Mouse (Mus musculus) 3T3-L1 (cell line): Measurements from ENCODE around the gene Spata18.

Source experiments
- DNase-seq: peaks from one replicate; pipeline ENCODE4 v3.0.0-alpha.2; 2015; ENCODE audit warnings: low read depth, low spot score

Spata18 gene

DNA sequence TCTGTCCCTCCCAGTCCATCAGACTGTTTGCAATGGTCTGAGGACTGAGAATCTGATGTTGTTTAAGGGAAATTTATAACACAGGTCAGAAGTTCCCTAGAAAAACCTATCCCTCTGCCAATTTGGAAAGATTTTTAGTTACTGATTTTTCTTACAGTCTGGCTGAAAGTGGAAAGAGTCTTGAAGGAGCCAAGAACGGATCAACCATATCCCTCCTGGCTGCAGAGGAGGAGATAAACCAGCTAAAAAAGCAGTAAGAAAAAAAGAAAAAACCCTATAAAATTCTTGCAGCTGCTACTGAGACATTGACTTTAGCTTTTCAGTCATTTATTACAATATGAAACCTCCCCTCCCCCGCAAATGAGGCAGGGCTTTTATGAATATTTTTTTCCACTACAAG lies 15.5 kb downstream of the Spata18 start:
- no peak for DNase-seq

DNA sequence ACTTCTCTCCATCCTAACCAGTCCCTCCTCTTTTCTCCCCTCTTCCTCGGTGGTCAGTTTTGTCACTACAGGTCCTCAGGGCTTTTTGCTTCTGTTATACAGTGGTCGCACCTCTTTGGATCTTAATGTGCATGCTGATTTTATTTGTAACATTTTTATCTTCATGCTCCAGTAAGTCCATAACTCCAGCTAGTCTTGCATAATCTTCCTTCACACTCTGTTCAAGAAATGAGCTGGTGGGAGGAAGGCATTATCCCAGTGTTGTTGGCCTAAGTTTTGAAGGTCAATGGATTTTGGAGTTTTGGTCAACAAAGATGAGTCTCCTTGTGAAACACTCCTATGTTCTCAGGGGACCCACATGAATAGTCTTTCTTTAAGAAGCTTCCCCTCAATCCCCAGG lies 16.7 kb downstream of the Spata18 start:
- DNase-seq = no peak

DNA sequence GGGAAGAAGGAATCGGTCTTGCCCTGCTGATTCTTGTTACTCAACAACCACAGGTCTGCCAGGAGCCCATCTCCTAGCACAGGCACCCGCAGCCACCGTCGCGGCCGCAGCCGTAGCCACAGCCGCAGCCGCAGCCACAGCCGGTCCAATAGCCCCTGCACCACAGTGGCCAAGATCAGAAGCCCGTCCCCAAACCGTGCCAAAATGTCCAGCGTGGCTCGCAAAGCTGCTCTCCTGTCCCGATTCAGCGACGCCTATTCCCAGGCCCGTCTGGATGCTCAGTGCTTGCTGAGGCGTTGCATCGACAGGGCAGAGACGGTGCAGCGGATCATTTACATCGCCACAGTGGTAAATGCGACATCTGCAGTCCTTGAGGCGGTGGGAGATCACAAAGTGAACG lies 18.2 kb downstream of the Spata18 start:
- no peak for DNase-seq

GRCm38 (mm10) chr5:73675604-73676003 lies 24.4 kb downstream of the Spata18 start:
- DNase-seq = no peak

- DNase-seq = no peak
These were observed 25.4 kb downstream of the Spata18 start for GRCm38 (mm10) chr5:73676626-73677025.

DNA sequence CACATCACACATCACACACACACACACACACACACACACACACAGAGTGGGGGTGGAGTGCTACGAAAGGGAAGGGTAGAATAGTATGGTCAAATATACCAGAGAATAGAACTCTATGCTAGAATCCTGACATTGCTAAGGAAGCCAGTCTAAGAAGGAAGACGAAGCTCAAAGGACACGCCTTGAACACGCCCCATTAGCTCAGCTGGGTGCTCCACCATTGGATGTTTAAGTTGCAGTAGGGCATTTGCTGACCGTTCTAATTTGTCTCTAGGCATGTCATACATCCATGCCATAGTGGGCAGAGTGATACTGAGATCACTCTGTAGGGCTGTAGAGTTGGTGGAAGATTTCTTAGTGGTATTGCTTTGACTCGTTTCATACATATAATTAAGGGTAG lies 32.0 kb downstream of the Spata18 start:
- no peak for DNase-seq

GRCm38 (mm10) chr5:73683706-73684409 lies 32.7 kb downstream of the Spata18 start:
- peak; percentile 64 for DNase-seq

DNA sequence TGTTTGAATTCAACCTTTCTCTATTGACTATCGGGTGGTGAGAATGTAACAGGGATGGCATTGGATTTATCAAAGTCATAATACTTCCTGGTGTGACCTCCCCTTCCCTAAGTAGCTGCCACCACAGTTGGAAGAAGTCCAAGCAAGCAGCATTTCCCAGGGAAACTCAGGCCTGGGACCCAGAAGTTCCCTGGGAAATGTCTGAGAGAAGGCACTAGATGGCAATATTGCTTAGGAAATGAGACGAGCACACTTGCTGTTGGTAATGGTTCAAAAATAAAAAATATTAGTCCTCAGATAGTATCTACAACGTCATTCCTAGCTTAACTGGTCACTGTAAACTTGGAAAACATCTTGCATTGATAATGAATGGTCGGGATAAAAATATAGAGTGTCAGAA lies 35.0 kb downstream of the Spata18 start:
- DNase-seq = peak; percentile 77

DNA sequence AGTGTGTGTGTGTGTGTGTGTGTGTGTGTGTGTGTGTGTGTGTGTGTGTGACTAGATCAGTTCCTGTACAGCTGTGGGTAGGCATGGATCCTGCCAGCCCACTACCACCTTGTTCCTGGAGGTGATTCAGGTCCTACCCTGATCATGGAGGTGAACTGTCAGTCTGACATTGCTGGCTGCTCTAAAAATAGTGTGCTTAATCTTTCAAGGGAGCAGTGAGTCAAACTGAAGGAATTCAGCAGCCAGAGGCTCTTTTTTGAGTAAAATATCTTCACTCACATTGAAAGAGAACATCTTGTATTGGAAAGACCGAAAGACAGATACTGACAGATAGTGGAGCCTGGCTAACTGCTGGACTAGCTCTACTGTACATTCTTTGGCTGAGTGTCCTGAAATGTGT lies 37.4 kb downstream of the Spata18 start:
- DNase-seq = peak; percentile 80

DNA sequence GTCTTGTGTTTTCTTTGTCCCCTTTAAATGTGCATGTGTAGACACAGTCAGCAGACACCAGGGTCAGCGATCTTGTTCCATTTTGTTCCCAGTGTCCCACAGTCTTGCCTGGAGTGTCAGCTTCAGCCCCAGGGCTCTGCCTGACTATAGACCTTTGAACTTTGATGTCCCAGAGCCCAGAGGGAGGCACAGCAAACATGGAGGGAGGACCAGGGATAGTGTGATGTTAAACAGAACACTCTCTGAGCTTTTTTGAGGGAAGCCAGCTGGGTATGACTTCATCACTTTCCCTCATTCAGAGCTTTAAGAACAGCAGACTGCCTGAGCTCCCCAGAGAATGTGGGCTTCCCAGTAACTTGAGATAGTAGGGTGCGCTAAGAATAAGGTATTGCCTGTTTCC lies 39.0 kb downstream of the Spata18 start:
- DNase-seq = no peak

- peak; percentile 50 for DNase-seq
These were observed 40.7 kb downstream of the Spata18 start for GRCm38 (mm10) chr5:73691723-73692520.

GRCm38 (mm10) chr5:73693778-73694177 lies 42.6 kb downstream of the Spata18 start:
- no peak for DNase-seq

DNA sequence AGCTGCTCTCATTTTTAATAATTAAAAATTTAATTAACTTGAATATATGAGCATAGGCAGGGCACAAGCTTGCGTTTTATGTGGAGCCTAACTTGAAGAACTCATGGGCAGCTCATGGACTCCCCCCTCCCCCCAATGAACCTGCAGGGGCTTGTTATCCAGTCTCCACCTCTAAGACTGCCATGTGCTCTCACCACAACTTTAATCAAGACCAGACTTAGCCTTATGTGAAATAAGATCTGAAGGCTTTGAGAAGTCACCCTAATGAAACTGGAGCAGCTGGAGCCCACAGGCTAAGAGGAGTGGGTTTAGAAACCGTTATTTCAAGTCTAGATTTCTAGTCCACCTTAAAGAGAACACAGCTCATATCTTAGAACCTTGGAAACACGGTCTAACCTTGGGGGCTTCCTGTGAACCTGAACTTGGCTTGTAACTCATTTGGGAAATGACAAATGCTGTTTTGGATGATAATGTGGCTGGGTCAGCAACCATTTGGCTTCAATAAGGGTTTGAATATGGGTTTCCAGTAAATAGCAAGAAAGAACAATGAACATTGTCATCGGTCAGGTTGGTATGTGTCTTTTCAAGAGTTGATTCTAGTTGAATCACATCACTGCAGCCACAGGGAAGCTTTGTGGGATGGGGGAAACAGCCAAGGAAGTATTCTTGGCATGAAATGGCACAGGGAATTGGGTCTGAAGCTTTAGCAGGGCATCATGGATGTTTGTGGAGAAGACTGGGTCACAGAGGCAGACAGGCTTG lies 43.3 kb downstream of the Spata18 start:
- no peak for DNase-seq

DNA sequence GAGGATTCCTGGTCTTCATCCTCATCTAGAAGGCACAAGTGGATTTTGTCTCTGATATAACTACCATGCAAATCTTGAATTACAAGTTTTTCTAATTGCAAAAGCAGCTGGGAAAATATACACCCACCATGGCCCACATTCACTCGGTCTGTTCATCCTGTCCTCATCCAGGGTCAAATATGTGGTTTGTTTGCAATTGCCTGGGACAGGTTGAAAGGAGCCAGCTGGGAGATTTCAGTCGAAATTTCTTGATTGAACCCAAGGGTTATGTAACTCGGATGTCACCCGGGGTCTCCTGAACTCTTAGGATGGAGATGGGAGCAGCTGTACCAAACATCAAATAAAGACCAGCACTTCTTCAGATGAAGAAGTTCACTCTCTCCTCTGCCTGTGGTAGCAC lies 46.5 kb downstream of the Spata18 start:
- DNase-seq = no peak

DNA sequence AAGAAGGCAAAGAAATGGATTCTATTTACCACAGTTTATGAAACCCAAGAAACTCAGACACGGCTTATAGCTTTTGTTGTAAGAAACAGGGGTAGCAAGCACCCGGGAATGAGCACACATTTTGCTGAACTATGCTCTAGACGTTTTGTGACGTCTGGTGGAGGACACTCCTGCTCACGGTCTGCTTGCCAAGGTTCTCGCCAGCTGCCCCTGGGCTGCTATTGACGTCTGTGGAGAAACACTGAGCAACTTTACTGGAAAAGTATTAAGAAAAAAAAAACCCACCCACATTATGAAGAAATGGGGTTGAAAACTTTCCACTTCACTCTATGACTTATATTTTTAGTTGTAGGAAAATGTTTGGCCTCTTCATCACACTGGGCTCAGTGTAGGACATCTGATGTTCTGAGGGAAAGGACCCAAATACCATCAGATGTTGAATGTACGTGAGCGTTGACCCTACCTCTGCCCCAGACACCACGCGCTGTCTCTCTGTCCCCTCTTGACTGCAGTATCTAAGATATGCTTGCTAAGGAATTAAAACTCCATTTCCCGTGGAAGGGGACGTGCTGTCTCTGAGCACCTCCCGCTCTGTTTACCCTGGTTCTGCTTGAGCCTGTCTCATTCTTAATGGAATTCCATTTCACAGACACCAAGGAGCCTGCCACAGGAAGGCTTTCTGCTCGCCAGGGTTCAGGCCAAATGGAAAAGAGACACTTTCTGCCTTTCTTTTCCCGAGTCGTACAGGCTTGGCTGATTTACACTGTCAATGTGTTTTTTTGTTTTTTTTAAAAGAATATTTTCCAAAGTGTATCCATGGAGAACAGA lies 50.1 kb downstream of the Spata18 start:
- DNase-seq = no peak

- no peak for DNase-seq
These were observed 50.9 kb downstream of the Spata18 start for GRCm38 (mm10) chr5:73701946-73702710.

DNA sequence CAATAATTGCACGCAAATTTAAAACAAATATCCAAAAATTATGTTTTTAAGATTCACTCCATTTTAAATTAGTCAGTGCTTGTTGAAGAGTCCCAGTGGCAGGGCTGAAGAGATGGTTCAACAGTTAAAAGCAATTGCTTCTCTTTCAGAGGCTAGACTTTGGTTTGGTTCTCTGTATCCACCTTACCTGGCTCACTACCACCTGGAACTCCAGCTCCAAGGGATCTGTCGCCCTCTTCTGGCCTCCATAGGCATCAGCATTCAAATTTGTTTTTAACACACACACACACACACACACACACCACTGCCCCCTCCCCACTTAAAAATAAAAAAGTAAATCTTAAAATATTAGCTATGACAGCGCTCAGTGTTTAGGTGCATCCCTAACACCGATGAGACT lies 51.9 kb downstream of the Spata18 start:
- DNase-seq = no peak

DNA sequence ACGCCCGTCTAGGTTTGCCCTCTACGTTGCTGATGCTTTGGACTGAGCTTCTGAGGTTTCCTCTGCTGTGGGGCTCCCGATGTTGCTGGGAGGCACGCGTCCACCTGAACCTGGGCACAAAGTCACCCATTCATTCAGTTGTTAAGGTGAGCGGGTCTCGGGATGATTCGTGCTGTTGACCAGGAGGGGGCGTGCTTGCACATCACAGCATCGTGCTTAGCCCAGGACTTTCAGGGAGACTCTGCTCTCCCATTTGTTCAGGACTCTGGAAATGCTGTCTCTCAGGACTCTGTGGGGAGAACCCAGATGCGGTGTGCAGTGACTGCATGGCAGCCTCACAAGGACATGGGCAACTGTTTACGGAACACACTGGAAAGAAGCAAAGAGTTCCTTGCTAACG lies 53.1 kb downstream of the Spata18 start:
- DNase-seq = no peak

GRCm38 (mm10) chr5:73704757-73705156 lies 53.6 kb downstream of the Spata18 start:
- DNase-seq = no peak

DNA sequence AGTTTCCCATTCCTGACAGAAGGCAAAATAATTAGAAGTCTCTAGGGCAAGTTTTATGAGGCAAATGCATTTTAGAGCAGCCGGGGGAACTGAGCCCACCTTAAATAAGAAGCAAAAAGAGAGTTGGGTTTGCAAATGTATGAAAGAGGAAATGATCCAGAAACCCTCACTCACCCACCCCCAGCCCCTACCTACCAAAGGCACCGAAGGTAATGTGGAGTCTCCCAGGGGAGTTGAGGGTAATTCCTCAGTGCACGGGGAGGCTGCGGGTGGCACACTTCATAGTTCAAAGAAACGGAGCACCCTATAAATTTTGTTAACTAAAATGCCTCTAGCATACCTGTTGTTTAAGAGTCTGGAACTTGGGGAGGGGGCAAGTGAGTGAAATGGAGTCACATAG lies 54.1 kb downstream of the Spata18 start:
- DNase-seq = no peak

DNA sequence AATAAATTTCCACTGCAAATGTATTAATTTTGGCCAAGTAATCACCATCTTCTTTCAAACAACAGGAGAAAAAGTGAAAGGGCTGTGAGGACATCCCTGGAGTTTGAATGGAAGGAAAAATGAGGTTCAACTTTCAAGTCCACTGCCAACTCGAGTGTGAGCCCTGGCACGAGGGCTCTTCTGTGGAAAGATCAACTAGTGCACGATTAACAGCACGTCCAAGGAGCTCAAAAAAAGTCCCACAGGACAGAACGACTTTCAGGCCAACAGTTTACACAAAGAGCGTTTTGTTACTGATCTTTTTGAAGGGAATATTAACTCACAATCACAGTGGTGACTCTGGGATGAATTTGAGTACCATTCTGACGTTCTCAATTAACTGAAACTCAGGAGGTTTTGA lies 61.7 kb downstream of the Spata18 start:
- DNase-seq = no peak
